Mouse (Mus musculus) fibroblast of lung, adult 2 months (primary cell): ENCODE measurements around the gene Ctps.

ENCODE experiments used
- DNase-seq: peaks from one replicate; pipeline ENCODE4 v3.0.0-alpha.2; 2011; ENCODE audit warnings: low read depth

Ctps gene

DNA sequence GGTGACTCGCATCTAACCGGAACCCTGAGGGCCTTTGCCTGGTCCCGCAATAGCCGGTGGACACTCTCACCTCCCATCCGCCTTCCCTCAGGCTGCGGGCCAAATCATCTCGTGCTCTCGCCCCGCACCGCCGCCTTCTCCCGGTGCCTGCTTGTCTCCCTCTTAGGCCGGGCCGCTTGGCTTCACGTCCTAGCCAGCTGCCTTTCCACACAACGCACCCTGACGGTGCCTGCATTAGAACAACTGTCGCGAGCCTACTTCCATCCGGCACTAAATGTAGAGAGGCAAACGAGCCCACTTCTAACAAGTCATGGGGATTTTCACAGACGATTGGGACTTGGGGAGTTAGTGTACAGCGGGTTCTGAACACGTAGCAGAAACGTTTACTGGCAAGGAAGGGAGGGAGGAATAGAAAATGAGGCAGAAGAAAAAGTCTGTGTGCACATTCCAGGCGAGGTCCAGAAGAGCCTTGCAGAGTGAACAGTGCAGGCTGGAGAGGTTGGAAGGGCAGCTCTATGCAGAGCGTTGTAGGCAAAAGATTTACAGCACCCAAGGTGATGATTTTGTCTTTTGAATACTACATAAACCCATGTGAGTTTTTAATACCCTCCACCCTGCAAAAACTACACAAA lies 478 bp upstream of the Ctps start:
- no peak for DNase-seq

DNA sequence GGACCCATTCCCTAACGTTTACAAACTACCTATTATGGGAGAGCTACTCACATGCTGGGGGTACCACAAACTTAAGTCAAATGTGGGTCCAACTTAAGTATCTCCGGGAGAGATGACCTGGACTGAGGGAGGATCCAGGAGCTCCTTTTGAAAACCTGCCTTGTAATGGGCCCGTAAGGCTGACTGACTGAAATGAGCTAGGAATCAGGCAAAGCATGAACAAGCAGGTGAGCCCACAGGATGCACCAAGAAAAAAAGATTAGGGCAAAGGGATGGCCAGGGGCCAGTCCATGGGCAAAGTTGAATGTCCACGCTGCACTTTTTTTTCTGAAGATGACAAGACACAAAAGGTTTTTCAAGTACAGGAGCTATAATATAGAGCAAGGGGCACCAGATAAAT lies 1.1 kb downstream of the Ctps start:
- DNase-seq: no peak

DNA sequence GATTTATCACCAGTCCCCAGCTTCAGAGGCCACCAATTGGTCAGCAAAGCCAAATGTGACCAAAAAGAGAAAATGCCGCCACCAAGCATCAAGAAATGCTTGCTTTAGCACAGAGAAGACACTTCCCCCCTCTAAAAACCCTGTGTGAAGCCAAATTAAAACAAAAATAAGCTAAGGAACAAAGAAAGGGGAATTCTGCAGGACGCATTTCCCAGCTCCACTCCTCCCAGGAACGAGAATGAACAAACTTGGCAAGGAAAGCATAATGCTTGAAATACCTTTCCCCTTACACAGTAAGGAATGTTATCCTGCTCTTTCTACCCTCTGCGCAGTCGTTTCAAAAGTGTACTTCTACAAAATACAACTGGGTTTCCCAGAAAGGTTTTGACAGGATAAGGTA lies 2.1 kb downstream of the Ctps start:
- peak; percentile 36 for DNase-seq

DNA sequence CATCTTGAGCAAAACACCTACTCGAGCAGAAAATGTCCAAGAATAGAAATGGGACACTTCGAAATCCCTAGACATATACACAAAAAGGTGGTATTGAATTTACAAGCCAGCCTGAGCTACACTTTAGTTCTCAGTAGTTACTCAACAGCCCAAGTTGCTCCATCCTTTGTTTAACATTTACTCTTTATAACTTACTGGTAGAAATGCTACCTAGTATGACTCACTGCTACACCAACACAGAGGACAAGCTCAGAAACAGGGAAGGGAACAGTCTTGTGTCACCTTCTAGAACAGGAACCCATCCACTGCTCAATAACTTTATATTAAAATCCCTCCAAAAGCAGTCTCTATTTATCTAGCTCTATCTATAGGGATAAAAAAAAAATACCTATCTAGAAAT lies 4.3 kb downstream of the Ctps start:
- no peak for DNase-seq

DNA sequence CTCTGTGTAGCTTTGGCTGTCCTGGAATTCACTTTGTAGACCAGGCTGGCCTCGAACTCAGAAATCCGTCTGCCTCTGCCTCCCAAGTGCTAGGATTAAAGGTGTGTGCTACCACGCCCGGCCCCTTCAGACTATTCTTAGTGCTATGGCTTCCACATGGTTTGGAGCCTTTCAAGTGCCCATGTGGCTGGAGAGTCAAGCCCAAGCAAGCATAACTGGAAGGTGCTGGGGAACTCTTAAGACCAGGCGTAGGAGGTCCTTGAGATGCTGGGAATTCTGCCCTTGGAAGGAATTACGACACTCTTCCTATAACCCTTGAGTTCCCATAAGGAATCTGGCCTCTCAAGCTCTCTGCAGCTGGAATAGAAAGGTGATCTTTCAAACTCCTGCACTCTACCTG lies 13.5 kb downstream of the Ctps start:
- no peak for DNase-seq

DNA sequence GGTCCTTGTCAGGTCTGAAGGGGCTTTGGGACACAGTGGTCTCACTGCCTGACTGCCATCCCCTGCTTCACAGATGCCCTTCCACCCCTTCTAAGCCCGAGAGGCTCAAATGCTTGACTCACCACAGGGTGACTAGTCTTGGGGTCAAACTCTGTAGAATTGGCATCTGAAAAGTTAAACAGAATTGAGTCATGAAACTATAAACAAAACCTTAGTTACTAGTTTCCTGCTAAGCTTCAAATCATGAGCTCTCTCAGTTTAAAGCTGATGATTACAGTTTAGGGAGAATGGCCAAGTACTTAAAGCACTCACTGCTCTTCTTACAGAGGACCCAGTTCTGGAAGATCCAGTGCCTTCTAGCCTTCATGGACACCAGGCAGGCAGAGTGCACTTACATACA lies 25.2 kb downstream of the Ctps start:
- no peak for DNase-seq

DNA sequence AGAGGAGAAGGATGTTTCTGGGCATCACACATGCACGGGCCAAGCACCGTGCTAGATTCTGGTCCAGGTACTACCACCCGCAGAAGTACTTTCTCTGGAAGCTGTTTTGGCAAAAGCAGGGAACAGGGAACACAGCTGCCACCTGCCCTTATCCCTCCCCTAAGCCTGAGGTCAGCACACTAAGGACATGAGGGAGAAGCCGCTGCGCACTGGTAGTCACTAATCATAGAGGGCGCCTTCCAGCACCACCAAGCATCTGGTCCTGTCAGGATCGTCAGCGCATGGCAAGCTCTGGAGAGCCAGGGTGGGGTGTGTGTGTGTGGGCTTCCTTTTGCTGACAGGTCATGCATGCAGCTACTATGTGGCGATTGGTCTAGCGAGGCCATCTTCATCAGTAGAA lies 31.4 kb downstream of the Ctps start:
- DNase-seq: no peak

DNA sequence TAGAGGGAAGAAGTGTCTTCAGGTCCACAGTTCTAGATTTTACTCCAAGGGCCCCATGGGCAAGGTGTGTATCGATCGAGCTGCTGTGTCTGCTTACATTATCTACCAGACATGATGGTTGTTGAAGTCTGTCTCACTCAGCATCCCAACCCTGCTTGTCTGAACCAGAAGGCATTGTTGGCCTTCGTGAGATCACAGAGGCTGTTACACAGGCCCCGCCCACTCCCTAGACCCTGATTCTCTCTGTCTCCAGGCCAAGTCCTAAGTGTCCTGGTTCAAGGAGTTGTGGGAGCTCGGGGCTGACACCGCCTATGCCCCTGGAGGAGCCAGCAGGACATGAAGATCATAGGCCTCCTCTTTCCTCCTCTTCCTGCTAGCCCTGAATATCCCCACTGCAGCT lies 38.1 kb downstream of the Ctps start, which contains the start of gene Slfnl1:
TSS of gene Slfnl1 (plus strand) at position 246 of the 400 bp plus-strand sequence.
- no peak for DNase-seq

DNA sequence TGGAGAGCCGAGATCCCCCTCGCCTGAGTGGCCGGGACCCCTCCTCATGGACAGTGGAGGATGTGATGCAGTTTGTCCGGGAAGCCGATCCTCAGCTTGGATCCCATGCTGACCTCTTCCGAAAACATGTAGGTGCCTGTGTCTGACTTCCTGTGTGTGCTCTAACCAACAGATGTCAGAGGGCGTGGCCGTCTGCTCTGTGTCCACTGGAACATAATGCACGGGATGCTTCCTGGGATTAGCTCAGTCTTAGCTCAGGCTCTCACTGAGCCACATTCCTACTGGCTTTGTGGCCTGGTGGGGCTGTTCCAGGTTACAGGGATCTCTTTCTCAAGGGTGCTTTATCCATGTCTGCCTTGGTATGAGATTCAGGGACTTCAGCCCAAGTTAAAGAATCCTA lies 41.9 kb downstream of the Ctps start:
- no peak for DNase-seq

DNA sequence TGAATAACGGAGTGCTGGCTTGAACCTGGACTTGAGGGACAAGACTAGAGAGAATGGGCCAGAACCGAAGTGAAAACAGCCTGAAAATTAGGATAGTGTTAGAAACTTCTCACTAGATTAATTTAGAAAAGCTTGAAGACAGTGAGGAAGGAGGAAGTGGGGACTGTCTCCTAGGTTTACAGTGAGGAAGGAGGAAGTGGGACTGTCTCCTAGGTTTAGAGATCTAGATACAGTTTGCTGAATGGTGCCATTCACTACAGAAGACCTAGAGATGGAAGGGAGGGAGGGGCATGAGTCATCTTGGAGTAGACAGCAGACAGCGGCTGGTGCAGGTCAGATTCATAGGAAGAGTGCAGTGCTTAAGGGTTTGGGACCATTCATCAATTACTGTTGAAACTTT lies 47.0 kb downstream of the Ctps start:
- DNase-seq: no peak

DNA sequence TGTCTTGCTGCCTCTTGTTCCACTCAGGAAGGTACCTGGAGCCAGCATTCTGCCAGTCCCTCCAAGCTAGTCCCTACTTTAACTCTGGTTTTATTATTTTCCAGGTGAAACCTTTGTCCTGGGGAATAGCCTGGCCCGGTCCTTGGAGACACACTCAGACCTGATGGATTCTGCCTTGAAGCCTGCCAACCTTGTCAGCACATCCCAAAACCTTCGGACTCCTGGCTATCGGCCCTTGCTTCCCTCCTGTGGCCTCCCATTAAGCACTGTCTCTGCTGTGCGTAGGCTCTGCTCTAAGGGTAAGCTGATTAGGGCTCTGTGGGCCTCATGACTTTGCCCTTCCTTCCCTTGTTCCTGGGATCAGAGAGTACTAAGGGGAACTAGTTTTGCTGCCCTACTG lies 47.7 kb downstream of the Ctps start:
- no peak for DNase-seq

DNA sequence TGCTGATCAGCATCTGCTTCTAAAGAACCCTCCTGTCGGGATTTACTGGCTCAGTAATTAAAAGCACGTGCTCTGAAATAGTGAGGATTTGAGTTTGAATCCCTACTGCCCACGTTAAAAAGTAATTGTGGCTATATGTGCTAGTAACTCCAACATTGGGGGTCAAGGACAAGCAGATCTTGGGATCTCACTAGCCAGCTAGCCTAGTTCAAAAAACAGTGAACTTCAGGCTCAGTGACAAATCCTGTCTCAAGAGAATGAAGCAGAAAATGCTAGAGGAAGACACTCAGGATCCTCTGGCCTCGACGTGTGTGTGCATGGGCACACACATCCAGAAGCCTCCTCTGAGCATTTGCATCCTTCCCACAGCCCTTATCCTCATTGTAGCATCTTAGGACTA lies 48.3 kb downstream of the Ctps start:
- DNase-seq: no peak

DNA sequence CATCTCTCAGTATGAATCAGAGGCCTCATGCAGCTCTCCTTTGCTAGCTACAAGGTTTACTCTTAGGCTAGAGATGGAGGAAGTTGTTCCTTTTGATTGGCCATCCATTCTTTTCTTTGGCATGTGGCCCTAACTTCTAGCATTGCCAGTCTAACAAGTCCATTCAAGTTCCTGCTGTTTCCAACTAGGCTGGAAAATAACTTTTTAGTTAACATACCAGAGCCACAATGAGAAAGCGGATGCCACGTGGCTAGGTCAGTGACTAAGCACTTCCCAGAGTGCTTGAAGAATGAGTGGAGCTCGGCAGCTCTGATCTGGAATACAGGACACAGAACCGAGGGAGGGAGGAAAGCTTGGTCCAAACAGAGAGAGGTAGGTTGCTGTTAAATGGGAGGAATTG lies 52.7 kb downstream of the Ctps start:
- DNase-seq: peak; percentile 97

DNA sequence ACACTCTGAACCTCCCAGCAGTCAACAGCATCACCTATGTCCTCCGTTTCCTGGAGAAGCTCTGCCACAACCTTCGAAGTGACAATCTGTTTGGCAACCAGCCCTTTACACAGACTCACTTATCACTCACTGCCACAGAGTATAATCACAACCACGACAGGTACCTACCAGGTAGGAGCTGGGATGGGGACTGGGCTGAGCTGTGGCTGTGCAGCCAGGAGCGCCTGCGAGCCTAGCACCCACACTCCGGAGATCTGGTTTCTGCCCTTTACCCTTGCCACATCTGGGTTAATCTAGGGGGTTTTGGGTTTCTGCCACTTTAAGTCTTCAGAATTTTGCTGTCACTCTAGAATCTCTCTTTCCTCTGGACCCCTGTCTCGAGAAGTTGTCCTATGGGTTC lies 53.2 kb downstream of the Ctps start:
- no peak for DNase-seq

DNA sequence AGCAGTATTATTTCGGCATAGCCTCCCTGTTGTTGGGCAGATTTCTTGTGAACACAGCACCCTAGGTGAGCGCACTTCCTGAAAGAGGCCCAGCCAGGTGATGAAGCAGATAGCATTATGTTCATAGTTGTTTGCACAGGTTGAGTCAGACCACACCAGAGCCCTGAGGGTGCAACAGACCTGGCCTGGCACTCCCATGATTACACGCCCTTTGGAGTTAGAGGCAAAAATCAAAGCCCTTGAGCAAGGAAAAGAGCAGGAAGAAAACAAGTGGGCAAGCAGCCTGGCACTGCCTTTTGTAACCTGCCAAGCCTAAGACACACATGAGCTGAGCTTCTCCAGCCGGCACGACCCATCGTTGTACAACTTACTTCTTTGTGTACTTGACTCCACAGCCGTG lies 53.6 kb downstream of the Ctps start:
- DNase-seq: no peak

DNA sequence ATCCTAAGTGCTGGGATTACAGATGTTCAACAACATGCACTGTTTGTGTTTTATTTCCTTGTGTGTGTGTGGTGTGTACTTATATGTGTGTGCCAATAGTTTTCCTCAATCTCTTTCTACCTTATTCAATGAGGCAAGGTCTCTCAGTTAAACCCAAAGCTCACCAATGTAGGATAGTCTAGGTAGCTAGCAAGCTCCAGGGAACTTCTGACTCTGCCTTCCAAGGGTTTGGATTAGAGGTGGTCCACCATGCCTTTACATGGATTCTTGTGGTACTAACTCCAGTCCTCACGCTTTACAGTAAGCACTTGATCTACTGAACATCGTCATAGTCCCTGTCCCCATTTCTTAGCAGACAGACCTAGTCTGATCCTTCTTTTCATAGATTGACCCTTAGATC lies 55.7 kb downstream of the Ctps start:
- DNase-seq: no peak

DNA sequence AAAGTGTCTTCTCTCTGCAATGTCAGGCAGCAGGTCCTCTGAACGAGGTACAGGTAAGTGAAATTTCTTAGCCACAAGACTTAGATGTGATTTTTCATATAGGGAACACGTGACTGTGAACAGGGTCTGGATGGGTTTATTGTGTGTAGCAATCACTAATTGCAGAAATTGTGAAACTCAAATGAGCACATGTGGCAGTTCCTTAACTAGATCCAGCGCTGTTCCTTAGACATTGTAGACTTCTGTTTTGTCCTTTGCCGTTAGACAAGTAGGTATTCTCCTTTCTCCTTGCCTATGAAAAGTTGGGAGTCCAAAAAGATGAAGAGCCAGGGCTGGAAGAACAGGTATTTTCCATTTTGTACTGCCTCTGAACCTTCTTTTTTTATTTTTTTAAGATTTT lies 58.9 kb downstream of the Ctps start:
- DNase-seq: no peak

DNA sequence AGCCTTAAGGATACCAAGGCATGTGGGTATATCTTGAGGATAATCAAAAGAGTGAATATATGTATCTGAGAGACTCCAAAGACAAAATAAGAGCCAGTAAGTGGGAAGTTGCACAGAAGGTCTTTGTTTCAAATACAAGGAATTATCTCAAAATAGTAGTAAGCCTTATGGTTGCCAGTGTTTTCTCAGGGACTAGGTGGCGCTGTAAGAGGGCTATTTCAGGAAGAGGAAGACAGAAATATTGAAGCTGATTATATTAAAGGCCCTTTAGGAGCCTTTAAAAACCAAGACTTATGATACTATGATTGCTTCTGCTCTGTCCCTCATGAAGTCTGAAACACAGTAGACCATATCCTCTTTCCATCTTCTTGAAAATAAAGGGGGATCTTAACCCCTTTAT lies 63.1 kb downstream of the Ctps start:
- no peak for DNase-seq
